Mouse (Mus musculus): ENCODE data around the gene Best3. TPM values are rescaled to one million over a fixed set of nuclear protein-coding genes. Genes with fewer than 3 reads are reported as not detected.

Gene Best3
- polyA plus RNA-seq, 1 experiment from 2014 or later: 0.12 TPM

- H3K36me3 ChIP-seq: no peaks in the 10 kb centered on the region
- no peaks in the 10 kb centered on the region for H3K27me3 ChIP-seq (ENCODE audit: low read depth, poor library complexity, severe bottlenecking)
- no peak overlapping the region for H3K27ac ChIP-seq (replicated peaks)
- H3K9me3 ChIP-seq (replicated peaks): no peaks in the 10 kb centered on the region
- WGBS: 83% methylated on average over 14 of the region's 14 CpGs
- H3K4me3 ChIP-seq: no peak overlapping the region
- no peak for DNase-seq (ENCODE audit: low spot score)
- H3K4me1 ChIP-seq: no peaks in the 10 kb centered on the region
These were observed 24.0 kb upstream of the Best3 start for GRCm38 (mm10) chr10:116962152-116962551.

- Histone ChIP-seq H3K4me3 (no peak overlapping the region), H3K4me1 (no peaks in the 10 kb centered on the region), H3K9me3 (replicated peaks) (no peaks in the 10 kb centered on the region), H3K27me3 (ENCODE audit: low read depth, poor library complexity, severe bottlenecking) (no peaks in the 10 kb centered on the region), H3K27ac (replicated peaks) (no peak overlapping the region), H3K36me3 (no peaks in the 10 kb centered on the region)
- WGBS: 56% methylated on average over 17 of the region's 17 CpGs
- no peak for DNase-seq (ENCODE audit: low spot score)
These were observed 23.3 kb upstream of the Best3 start for GRCm38 (mm10) chr10:116962803-116963202.

GRCm38 (mm10) chr10:116964084-116964483 is 22.0 kb upstream of the Best3 start:
- no peaks in the 10 kb centered on the region for H3K36me3 ChIP-seq
- no peaks in the 10 kb centered on the region for H3K27me3 ChIP-seq (ENCODE audit: low read depth, poor library complexity, severe bottlenecking)
- H3K9me3 ChIP-seq (replicated peaks): no peaks in the 10 kb centered on the region
- 89% methylated on average over 11 of the region's 11 CpGs for WGBS
- no peak overlapping the region for H3K27ac ChIP-seq (replicated peaks)
- no peaks in the 10 kb centered on the region for H3K4me1 ChIP-seq
- DNase-seq (ENCODE audit: low spot score): no peak
- H3K4me3 ChIP-seq: no peak overlapping the region

GRCm38 (mm10) chr10:116964571-116964970 is 21.5 kb upstream of the Best3 start:
- WGBS: 87% methylated on average over 4 of the region's 4 CpGs
- Histone ChIP-seq H3K4me1 (no peaks in the 10 kb centered on the region), H3K4me3 (no peak overlapping the region), H3K36me3 (no peaks in the 10 kb centered on the region), H3K9me3 (replicated peaks) (no peaks in the 10 kb centered on the region), H3K27me3 (ENCODE audit: low read depth, poor library complexity, severe bottlenecking) (no peaks in the 10 kb centered on the region), H3K27ac (replicated peaks) (no peak overlapping the region)
- no peak for DNase-seq (ENCODE audit: low spot score)

GRCm38 (mm10) chr10:116965297-116965696 is 20.8 kb upstream of the Best3 start:
- DNase-seq (ENCODE audit: low spot score): no peak

GRCm38 (mm10) chr10:116966065-116966464 is 20.0 kb upstream of the Best3 start:
- Histone ChIP-seq H3K27ac (replicated peaks) (no peak overlapping the region), H3K27me3 (ENCODE audit: low read depth, poor library complexity, severe bottlenecking) (no peaks in the 10 kb centered on the region)

More at GRCm38 (mm10) chr10:116965297-116965696, 20.8 kb upstream of the Best3 start:
- no peaks in the 10 kb centered on the region for H3K36me3 ChIP-seq
- no peaks in the 10 kb centered on the region for H3K27me3 ChIP-seq (ENCODE audit: low read depth, poor library complexity, severe bottlenecking)
- H3K9me3 ChIP-seq (replicated peaks): no peaks in the 10 kb centered on the region
- WGBS: 81% methylated on average over 5 of the region's 5 CpGs
- H3K4me3 ChIP-seq: no peak overlapping the region
- no peak overlapping the region for H3K27ac ChIP-seq (replicated peaks)
- H3K4me1 ChIP-seq: no peaks in the 10 kb centered on the region

GRCm38 (mm10) chr10:116968741-116969140 is 17.4 kb upstream of the Best3 start:
- Histone ChIP-seq H3K27ac (replicated peaks) (no peak overlapping the region), H3K27me3 (ENCODE audit: low read depth, poor library complexity, severe bottlenecking) (no peaks in the 10 kb centered on the region), H3K4me3 (no peak overlapping the region), H3K4me1 (no peaks in the 10 kb centered on the region), H3K9me3 (replicated peaks) (no peaks in the 10 kb centered on the region), H3K36me3 (no peaks in the 10 kb centered on the region)
- no peak for DNase-seq (ENCODE audit: low spot score)
- 88% methylated on average over 4 of the region's 4 CpGs for WGBS

More at GRCm38 (mm10) chr10:116966065-116966464, 20.0 kb upstream of the Best3 start:
- 89% methylated on average over 6 of the region's 6 CpGs for WGBS
- H3K4me3 ChIP-seq: no peak overlapping the region
- no peak for DNase-seq (ENCODE audit: low spot score)
- H3K4me1 ChIP-seq: no peaks in the 10 kb centered on the region
- H3K9me3 ChIP-seq (replicated peaks): no peaks in the 10 kb centered on the region
- no peaks in the 10 kb centered on the region for H3K36me3 ChIP-seq

GRCm38 (mm10) chr10:116972509-116972908 is 13.6 kb upstream of the Best3 start, which contains the start of gene Gm10271:
Gene Gm10271 (minus strand): TSS chr10:116972609.
- H3K27me3 ChIP-seq (ENCODE audit: low read depth, poor library complexity, severe bottlenecking): no peaks in the 10 kb centered on the region
- no peak within 1 kb of the TSS for H3K4me3 ChIP-seq
- H3K27ac ChIP-seq (replicated peaks): no peak within 1 kb of the TSS
- DNase-seq (ENCODE audit: low spot score): no peak
- no peaks in the 10 kb centered on the region for H3K36me3 ChIP-seq
- WGBS: 94% methylated on average over 6 of the region's 6 CpGs
- no peaks in the 10 kb centered on the region for H3K4me1 ChIP-seq
- no peaks in the 10 kb centered on the region for H3K9me3 ChIP-seq (replicated peaks)

GRCm38 (mm10) chr10:116977455-116977854 is 8.7 kb upstream of the Best3 start:
- Histone ChIP-seq H3K4me3 (no peak overlapping the region), H3K9me3 (replicated peaks) (no peaks in the 10 kb centered on the region), H3K27ac (replicated peaks) (no peak overlapping the region), H3K36me3 (no peaks in the 10 kb centered on the region), H3K27me3 (ENCODE audit: low read depth, poor library complexity, severe bottlenecking) (no peaks in the 10 kb centered on the region), H3K4me1 (no peaks in the 10 kb centered on the region)
- no peak for DNase-seq (ENCODE audit: low spot score)
- 75% methylated on average over 4 of the region's 4 CpGs for WGBS

- H3K27me3 ChIP-seq (ENCODE audit: low read depth, poor library complexity, severe bottlenecking): no peaks in the 10 kb centered on the region
- no peaks in the 10 kb centered on the region for H3K36me3 ChIP-seq
- no peaks in the 10 kb centered on the region for H3K9me3 ChIP-seq (replicated peaks)
- DNase-seq (ENCODE audit: low spot score): no peak
- no peak overlapping the region for H3K27ac ChIP-seq (replicated peaks)
- no peaks in the 10 kb centered on the region for H3K4me1 ChIP-seq
- WGBS: 80% methylated on average over 2 of the region's 2 CpGs
- no peak overlapping the region for H3K4me3 ChIP-seq
These were observed 8.3 kb upstream of the Best3 start for GRCm38 (mm10) chr10:116977858-116978257.

GRCm38 (mm10) chr10:116978841-116979240 is 7.3 kb upstream of the Best3 start:
- Histone ChIP-seq H3K27ac (replicated peaks) (no peak overlapping the region), H3K4me1 (no peaks in the 10 kb centered on the region), H3K9me3 (replicated peaks) (no peaks in the 10 kb centered on the region), H3K27me3 (ENCODE audit: low read depth, poor library complexity, severe bottlenecking) (no peaks in the 10 kb centered on the region), H3K4me3 (no peak overlapping the region), H3K36me3 (no peaks in the 10 kb centered on the region)
- 92% methylated on average over 9 of the region's 9 CpGs for WGBS
- no peak for DNase-seq (ENCODE audit: low spot score)

GRCm38 (mm10) chr10:116980273-116980672 is 5.8 kb upstream of the Best3 start:
- WGBS: 78% methylated on average over 4 of the region's 4 CpGs
- H3K27ac ChIP-seq (replicated peaks): no peak overlapping the region
- peaks cover 4% of the 10 kb centered on the region; the same call in 1 of the 2 replicates for H3K4me1 ChIP-seq

GRCm38 (mm10) chr10:116980888-116981287 is 5.2 kb upstream of the Best3 start:
- DNase-seq (ENCODE audit: low spot score): no peak
- Histone ChIP-seq H3K27me3 (ENCODE audit: low read depth, poor library complexity, severe bottlenecking) (no peaks in the 10 kb centered on the region), H3K27ac (replicated peaks) (no peak overlapping the region), H3K4me1 (peaks cover 4% of the 10 kb centered on the region; the same call in 1 of the 2 replicates), H3K4me3 (no peak overlapping the region), H3K9me3 (replicated peaks) (no peaks in the 10 kb centered on the region), H3K36me3 (no peaks in the 10 kb centered on the region)
- WGBS: 67% methylated on average over 3 of the region's 3 CpGs

More at GRCm38 (mm10) chr10:116980273-116980672, 5.8 kb upstream of the Best3 start:
- Histone ChIP-seq H3K36me3 (no peaks in the 10 kb centered on the region), H3K27me3 (ENCODE audit: low read depth, poor library complexity, severe bottlenecking) (no peaks in the 10 kb centered on the region), H3K9me3 (replicated peaks) (no peaks in the 10 kb centered on the region), H3K4me3 (no peak overlapping the region)
- no peak for DNase-seq (ENCODE audit: low spot score)

- Histone ChIP-seq H3K9me3 (replicated peaks) (no peaks in the 10 kb centered on the region), H3K27me3 (ENCODE audit: low read depth, poor library complexity, severe bottlenecking) (no peaks in the 10 kb centered on the region), H3K27ac (replicated peaks) (no peak overlapping the region), H3K4me1 (peaks cover 20% of the 10 kb centered on the region), H3K4me3 (no peak overlapping the region), H3K36me3 (no peaks in the 10 kb centered on the region)
- WGBS: 69% methylated on average over 4 of the region's 4 CpGs
- no peak for DNase-seq (ENCODE audit: low spot score)
These were observed 3.6 kb upstream of the Best3 start for GRCm38 (mm10) chr10:116982526-116982925.

Measured in midbrain, embryonic 10.5 days (tissue).